Mouse (Mus musculus) intestine, postnatal 0 days (tissue): ENCODE measurements around the gene Rubcnl. TPM values are rescaled to one million over a fixed set of nuclear protein-coding genes. Genes with fewer than 3 reads are reported as not detected.

Source experiments
- ATAC-seq: fragments of 200-750 bp; cut with Nextera tagmentation; 2 replicates; pipeline ENCODE4 v1.8.0; 2017; ENCODE audit warnings: mild to moderate bottlenecking, moderate TSS enrichment, moderate library complexity
- H3K27ac ChIP-seq: fragments of 300-500 bp; sonication (generic); 2 replicates; pipeline ENCODE4 v1.5.1; 2014; ENCODE audit warnings: mild to moderate bottlenecking, low read depth, low read length, moderate library complexity
- H3K27me3 ChIP-seq: fragments of 300-500 bp; sonication (generic); replicated peaks from 2 replicates; pipeline ENCODE4 v1.6.1; 2014; ENCODE audit warnings: low read length, mixed read lengths; ENCODE audit not compliant: control insufficient read depth, insufficient read depth
- H3K36me3 ChIP-seq: fragments of 300-500 bp; sonication (generic); 2 replicates; pipeline ENCODE4 v1.6.1; 2014; ENCODE audit warnings: mild to moderate bottlenecking, moderate library complexity; ENCODE audit not compliant: control insufficient read depth, insufficient read depth
- H3K4me1 ChIP-seq: fragments of 300-500 bp; sonication (generic); replicated peaks from 2 replicates; pipeline ENCODE4 v1.6.1; 2014; ENCODE audit warnings: antibody characterized with exemption, low read length, mixed read lengths; ENCODE audit not compliant: control insufficient read depth, insufficient read depth
- H3K4me2 ChIP-seq: fragments of 300-500 bp; sonication (generic); replicated peaks from 2 replicates; pipeline ENCODE4 v1.6.1; 2014; ENCODE audit warnings: low read depth, mild to moderate bottlenecking, moderate library complexity
- H3K4me3 ChIP-seq: fragments of 300-500 bp; sonication (generic); 2 replicates; pipeline ENCODE4 v1.5.1; 2014; ENCODE audit warnings: low read depth, low read length
- H3K9ac ChIP-seq: fragments of 300-500 bp; sonication (generic); 2 replicates; pipeline ENCODE4 v1.6.1; 2014; ENCODE audit warnings: mild to moderate bottlenecking, low read depth, low read length
- H3K9me3 ChIP-seq: fragments of 300-500 bp; sonication (generic); 2 replicates; pipeline ENCODE4 v1.6.1; 2016; ENCODE audit warnings: mixed run types; ENCODE audit not compliant: control insufficient read depth
- CTCF ChIP-seq: sonication (generic); IDR thresholded peaks from 2 replicates; pipeline ENCODE4 v1.5.1; 2016; ENCODE audit warnings: low read depth, mild to moderate bottlenecking, control low read depth, antibody characterized with exemption, moderate library complexity
- WGBS: fragments of 180-500 bp; shearing (Covaris S2); extraction: QIAGEN DNeasy Blood & Tissue Kit; methylation state at CpG from one replicate; pipeline ENCODE4 v1.1.7; 2014; 5-methylcytosine and 5-hydroxymethylcytosine counted together
- polyA plus RNA-seq: library from polyadenylated mRNA; unstranded; fragments of >200 nt; fragmentation: Nextera tagmentation; extraction: Ambion mirVana; gene quantifications from 2 replicates; pipeline ENCODE4 v1.2.1, GENCODE M21; 2015

Rubcnl gene
- polyA plus RNA-seq, 1 experiment from 2014 or later, result 0.22 TPM

GRCm38 (mm10) chr14:75035431-75035830 lies 19.6 kb downstream of the Rubcnl start:
- Histone ChIP-seq H3K4me1 (no peaks in the 10 kb centered on the region), H3K9ac (no peak overlapping the region), H3K4me2 (no peak overlapping the region), H3K27me3 (no peaks in the 10 kb centered on the region), H3K4me3 (no peak overlapping the region), H3K9me3 (no peaks in the 10 kb centered on the region), H3K36me3 (no peaks in the 10 kb centered on the region), H3K27ac (no peak overlapping the region)
- TF ChIP-seq CTCF, result peak; percentile 47
- no peak for ATAC-seq
- 62% methylated on average over 11 of the region's 11 CpGs for WGBS

DNA sequence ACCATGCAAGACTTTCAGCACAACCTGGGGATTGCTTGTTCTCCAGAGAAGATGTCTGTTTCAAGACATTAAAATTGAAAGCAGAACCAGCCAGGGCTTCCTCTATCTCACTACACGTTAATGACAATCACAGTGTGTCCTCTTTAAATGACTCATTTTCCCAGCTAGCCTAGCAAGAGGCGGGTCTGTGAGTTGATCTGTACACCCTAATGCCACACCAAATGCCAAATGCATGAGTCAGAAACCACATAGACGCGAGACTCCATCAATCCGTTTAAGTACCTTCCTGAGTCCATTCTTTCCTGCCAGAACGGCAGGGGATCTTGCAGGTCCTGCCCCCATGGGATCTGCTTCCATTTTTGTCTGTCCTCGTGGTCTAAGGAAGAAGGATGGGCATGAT lies 29.4 kb downstream of the Rubcnl start:
- ATAC-seq, result no peak
- WGBS, result 52% methylated on average over 7 of the region's 7 CpGs
- H3K4me2 ChIP-seq, result no peak overlapping the region
- H3K27me3 ChIP-seq, result no peaks in the 10 kb centered on the region
- H3K9ac ChIP-seq, result no peak overlapping the region
- H3K36me3 ChIP-seq, result no peaks in the 10 kb centered on the region
- no peak overlapping the region for H3K27ac ChIP-seq
- no peaks in the 10 kb centered on the region for H3K9me3 ChIP-seq
- H3K4me3 ChIP-seq, result no peak overlapping the region
- H3K4me1 ChIP-seq, result no peaks in the 10 kb centered on the region
- no peak for TF ChIP-seq CTCF

- no peaks in the 10 kb centered on the region for H3K36me3 ChIP-seq
- no peak overlapping the region for H3K4me2 ChIP-seq
- no peak for ATAC-seq
- WGBS, result 71% methylated on average over 8 of the region's 8 CpGs
- no peak overlapping the region for H3K27ac ChIP-seq
- peak; percentile 50 for TF ChIP-seq CTCF
- H3K9me3 ChIP-seq, result no peaks in the 10 kb centered on the region
- no peaks in the 10 kb centered on the region for H3K4me1 ChIP-seq
- no peak overlapping the region for H3K9ac ChIP-seq
- H3K4me3 ChIP-seq, result no peak overlapping the region
- no peaks in the 10 kb centered on the region for H3K27me3 ChIP-seq
Observed at GRCm38 (mm10) chr14:75052451-75052850, 36.6 kb downstream of the Rubcnl start.

DNA sequence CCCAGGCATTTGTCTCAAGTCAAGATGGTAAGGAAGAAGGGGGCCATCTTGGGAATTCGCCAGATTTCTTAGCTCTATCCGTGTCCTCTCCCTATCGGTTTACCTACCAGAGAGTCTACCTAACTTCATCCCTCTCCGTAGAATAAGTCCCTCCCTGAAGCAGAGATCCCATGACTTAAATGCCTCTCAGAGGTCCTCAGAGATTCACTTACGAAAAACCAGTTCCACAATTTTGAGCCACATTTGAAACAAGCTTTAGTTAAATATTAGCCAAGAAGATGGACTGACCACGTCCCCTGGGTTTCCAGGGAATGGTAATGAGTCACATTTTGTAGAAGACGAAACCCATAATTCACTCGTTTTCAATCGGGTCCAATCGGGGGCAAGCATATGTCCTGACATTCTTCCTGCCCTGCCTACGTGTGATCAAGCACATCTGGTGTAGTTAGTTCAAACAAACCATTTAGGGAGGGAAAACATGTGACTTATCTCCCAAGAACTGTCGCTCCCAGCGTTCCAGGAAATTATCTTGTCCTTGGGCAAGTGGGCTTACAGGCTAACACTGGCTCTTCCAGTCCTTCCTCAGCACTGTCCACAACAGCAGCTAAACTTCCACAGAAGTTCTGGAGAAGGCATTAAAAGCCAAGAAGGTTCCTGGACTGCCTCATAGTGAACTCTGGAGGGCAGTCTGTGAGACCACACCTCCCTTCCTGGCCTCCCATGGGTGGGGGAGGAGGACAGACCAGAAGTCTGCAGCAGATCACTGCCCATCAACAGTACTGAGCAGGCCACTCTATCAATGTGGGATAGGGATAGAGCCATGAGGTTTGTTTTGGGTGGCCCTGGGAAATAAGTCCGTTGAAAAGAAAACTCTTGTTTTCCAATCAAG lies 38.9 kb downstream of the Rubcnl start:
- H3K27me3 ChIP-seq, result no peaks in the 10 kb centered on the region
- H3K4me2 ChIP-seq, result peak overlapping the region; percentile 39
- no peaks in the 10 kb centered on the region for H3K9me3 ChIP-seq
- no peaks in the 10 kb centered on the region for H3K4me1 ChIP-seq
- WGBS, result 25% methylated on average over 14 of the region's 14 CpGs
- no peak overlapping the region for H3K9ac ChIP-seq
- H3K36me3 ChIP-seq, result no peaks in the 10 kb centered on the region
- TF ChIP-seq CTCF, result no peak
- ATAC-seq, result peak; percentile 74
- H3K27ac ChIP-seq, result no peak overlapping the region; the same call in 1 of the 2 replicates
- no peak overlapping the region for H3K4me3 ChIP-seq

GRCm38 (mm10) chr14:75056861-75057431 lies 41.1 kb downstream of the Rubcnl start:
- Histone ChIP-seq H3K9me3 (no peaks in the 10 kb centered on the region), H3K4me3 (no peak overlapping the region), H3K27me3 (no peaks in the 10 kb centered on the region), H3K4me2 (no peak overlapping the region), H3K4me1 (no peaks in the 10 kb centered on the region), H3K27ac (no peak overlapping the region), H3K9ac (no peak overlapping the region), H3K36me3 (no peaks in the 10 kb centered on the region)
- TF ChIP-seq CTCF, result no peak
- WGBS, result 69% methylated on average over 9 of the region's 9 CpGs
- no peak for ATAC-seq

GRCm38 (mm10) chr14:75060562-75060961 lies 44.7 kb downstream of the Rubcnl start:
- no peak overlapping the region for H3K4me2 ChIP-seq
- WGBS, result 28% methylated on average over 8 of the region's 8 CpGs
- TF ChIP-seq CTCF, result peak; percentile 93

More at GRCm38 (mm10) chr14:75060562-75060961, 44.7 kb downstream of the Rubcnl start:
- ATAC-seq, result peak; percentile 27; the same call in 1 of the 2 replicates
- Histone ChIP-seq H3K36me3 (no peaks in the 10 kb centered on the region), H3K9ac (no peak overlapping the region), H3K4me1 (no peaks in the 10 kb centered on the region), H3K27me3 (no peaks in the 10 kb centered on the region), H3K9me3 (no peaks in the 10 kb centered on the region), H3K27ac (no peak overlapping the region), H3K4me3 (no peak overlapping the region)
